Mouse (Mus musculus): ENCODE measurements around the gene Ahnak. TPM values are rescaled to one million over a fixed set of nuclear protein-coding genes. Genes with fewer than 3 reads are reported as not detected.
A peak's percentile ranks its signal among the peaks of the same experiment; 100 is the strongest.

Ahnak gene
- polyA plus RNA-seq, 1 experiment from 2014 or later: 51.0 TPM

- H3K9ac ChIP-seq: peak overlapping the region; percentile 97
- WGBS: 10% methylated on average over 15 of the region's 15 CpGs
- H3K36me3 ChIP-seq: no peaks in the 10 kb centered on the region
- H3K4me3 ChIP-seq: peak overlapping the region; percentile 91
- peaks cover 66% of the 10 kb centered on the region for H3K4me1 ChIP-seq
- no peak for ATAC-seq (ENCODE audit: insufficient number of reproducible peaks, insufficient read depth, low FRiP score, low TSS enrichment, low read depth)
- H3K9me3 ChIP-seq: no peaks in the 10 kb centered on the region
- no peaks in the 10 kb centered on the region for H3K27me3 ChIP-seq
- peak overlapping the region; percentile 79 for H3K4me2 ChIP-seq
- H3K27ac ChIP-seq: peak overlapping the region; percentile 100
These were observed 578 bp upstream of the Ahnak start for GRCm38 (mm10) chr19:8988346-8989065.

DNA sequence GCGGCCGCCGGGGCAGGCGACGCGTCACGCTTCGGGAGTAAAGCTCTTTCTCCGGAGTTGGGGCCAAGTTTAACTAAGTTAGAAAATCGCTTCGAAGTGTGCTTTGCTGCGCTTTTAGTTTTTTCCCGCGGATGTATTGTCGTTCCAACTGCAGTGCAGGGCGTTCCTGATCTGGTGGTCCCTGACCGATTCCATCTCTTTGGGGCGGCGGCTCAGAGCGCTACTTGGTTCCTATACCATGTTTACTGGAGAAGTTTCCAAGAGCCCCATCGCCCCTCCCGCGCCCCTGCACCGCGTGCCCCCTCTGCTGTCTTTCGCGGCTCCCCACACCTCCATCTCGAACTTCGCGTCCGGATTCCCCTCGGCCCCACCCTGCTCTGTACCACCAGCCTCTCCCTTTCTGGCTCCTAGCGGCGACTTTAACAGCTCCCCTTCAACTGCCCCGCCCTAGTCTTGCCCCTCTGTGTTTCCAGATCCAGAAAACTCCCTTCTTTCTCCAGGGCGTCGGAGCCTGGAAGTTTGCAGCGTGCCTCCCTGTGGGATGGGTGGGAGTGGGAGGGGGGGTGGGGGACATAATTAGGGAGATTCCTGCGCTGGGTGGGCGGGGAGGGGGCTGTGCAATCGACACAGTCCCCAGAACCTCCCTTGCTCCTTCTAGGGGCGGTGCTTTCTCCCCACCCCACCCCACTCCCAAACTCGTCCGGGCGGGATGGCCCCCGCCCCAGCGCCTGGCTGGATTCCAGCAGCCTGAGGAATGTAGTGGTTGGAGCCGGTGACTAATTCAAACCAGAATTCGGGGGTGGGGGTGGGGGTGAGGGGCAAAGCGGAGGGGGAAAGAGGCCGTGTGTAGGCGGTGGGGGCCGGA is 715 bp downstream of the Ahnak start:
- H3K4me1 ChIP-seq: peaks cover 66% of the 10 kb centered on the region
- under 1% methylated on average over 53 of the region's 53 CpGs for WGBS

DNA sequence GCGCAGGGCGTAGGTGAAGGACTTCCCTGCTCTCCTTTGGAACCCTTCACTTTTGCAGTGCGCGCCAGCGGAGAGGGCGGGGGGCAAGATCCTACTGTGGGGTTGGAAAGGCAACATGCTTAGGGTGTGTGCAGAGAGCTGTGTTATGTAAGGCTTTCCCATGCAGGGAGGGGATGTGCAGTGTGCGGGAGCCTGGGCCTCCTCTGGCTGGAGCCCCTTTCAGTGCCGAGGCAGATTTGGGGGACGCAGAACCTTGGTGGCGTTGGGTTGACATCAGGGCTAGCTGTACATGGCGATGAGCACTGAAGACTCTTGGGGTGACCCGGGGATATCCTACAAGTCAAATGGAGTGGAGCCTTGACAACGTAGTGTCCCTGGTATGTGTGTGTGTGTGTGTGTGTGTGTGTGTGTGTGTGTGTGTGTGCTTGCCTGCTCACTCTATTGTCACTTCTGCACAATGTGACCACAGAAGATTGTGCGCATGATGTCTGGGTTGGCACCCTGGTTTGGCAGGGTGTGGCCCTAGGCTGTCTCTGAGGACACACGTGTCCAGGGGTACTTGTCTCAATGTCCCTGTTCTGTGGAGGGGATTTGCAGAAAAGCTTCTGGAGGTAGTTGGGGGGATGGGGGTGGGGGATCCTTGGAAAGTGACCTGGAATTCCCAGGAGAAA is 1.5 kb downstream of the Ahnak start:
- H3K27me3 ChIP-seq: no peaks in the 10 kb centered on the region
- no peaks in the 10 kb centered on the region for H3K9me3 ChIP-seq
- H3K27ac ChIP-seq: peak overlapping the region; percentile 100
- H3K36me3 ChIP-seq: no peaks in the 10 kb centered on the region
- peak overlapping the region; percentile 91 for H3K4me3 ChIP-seq
- peak; percentile 68 for ATAC-seq (ENCODE audit: insufficient number of reproducible peaks, insufficient read depth, low FRiP score, low TSS enrichment, low read depth)
- WGBS: 5% methylated on average over 15 of the region's 15 CpGs
- H3K9ac ChIP-seq: peak overlapping the region; percentile 97
- peak overlapping the region; percentile 79 for H3K4me2 ChIP-seq
- H3K4me1 ChIP-seq: peaks cover 67% of the 10 kb centered on the region

More for the DNA sequence above, 715 bp downstream of the Ahnak start:
- H3K27ac ChIP-seq: peak overlapping the region; percentile 100
- peak; percentile 85 for ATAC-seq (ENCODE audit: insufficient number of reproducible peaks, insufficient read depth, low FRiP score, low TSS enrichment, low read depth)
- no peaks in the 10 kb centered on the region for H3K27me3 ChIP-seq
- no peaks in the 10 kb centered on the region for H3K36me3 ChIP-seq
- H3K9me3 ChIP-seq: no peaks in the 10 kb centered on the region
- H3K9ac ChIP-seq: peak overlapping the region; percentile 97
- H3K4me2 ChIP-seq: peak overlapping the region; percentile 79
- H3K4me3 ChIP-seq: peak overlapping the region; percentile 91

DNA sequence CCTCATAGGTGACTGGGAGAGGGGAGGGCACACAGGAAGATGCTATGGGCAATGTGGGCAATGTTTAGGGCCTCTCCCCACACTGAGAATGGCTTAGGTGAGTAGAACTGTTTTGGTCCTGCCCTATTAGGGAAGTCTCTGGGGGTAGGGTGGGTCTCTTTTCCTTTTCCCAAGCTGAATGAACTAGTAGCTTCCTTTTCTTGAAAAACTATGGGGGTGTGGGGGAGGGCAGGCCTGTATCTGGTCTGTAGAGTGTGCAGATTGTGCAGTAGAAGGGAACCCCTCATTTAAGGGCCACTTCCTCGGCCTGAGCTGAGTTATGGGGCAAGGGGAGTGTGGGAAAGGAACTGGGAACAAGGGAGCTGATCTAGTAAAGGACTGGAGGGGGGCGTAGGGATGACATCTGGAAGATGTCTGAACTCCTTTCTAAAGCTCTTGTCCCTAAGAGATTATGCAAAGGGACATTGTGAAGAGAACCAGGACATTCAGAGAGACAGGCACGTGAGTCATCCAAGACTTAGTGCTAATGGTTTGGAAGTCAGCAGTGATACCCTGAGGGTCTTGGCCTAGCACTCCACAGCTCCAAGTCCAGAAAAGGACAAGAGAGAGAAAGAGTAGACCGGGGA is 2.3 kb downstream of the Ahnak start:
- Histone ChIP-seq H3K4me1 (peaks cover 74% of the 10 kb centered on the region), H3K9me3 (no peaks in the 10 kb centered on the region), H3K36me3 (no peaks in the 10 kb centered on the region), H3K27me3 (no peaks in the 10 kb centered on the region), H3K9ac (peak overlapping the region; percentile 97), H3K27ac (peak overlapping the region; percentile 100), H3K4me2 (peak overlapping the region; percentile 79), H3K4me3 (peak overlapping the region; percentile 91)
- ATAC-seq (ENCODE audit: insufficient number of reproducible peaks, insufficient read depth, low FRiP score, low TSS enrichment, low read depth): no peak
- WGBS: 44% methylated on average over 4 of the region's 4 CpGs

GRCm38 (mm10) chr19:8991871-8992735 is 3.0 kb downstream of the Ahnak start:
- Histone ChIP-seq H3K9me3 (no peaks in the 10 kb centered on the region), H3K4me3 (peak overlapping the region; percentile 91), H3K4me1 (peaks cover 82% of the 10 kb centered on the region), H3K9ac (peak overlapping the region; percentile 97), H3K27me3 (no peaks in the 10 kb centered on the region), H3K27ac (peak overlapping the region; percentile 100), H3K4me2 (peak overlapping the region; percentile 79), H3K36me3 (no peaks in the 10 kb centered on the region)
- 70% methylated on average over 13 of the region's 13 CpGs for WGBS
- ATAC-seq (ENCODE audit: insufficient number of reproducible peaks, insufficient read depth, low FRiP score, low TSS enrichment, low read depth): no peak

DNA sequence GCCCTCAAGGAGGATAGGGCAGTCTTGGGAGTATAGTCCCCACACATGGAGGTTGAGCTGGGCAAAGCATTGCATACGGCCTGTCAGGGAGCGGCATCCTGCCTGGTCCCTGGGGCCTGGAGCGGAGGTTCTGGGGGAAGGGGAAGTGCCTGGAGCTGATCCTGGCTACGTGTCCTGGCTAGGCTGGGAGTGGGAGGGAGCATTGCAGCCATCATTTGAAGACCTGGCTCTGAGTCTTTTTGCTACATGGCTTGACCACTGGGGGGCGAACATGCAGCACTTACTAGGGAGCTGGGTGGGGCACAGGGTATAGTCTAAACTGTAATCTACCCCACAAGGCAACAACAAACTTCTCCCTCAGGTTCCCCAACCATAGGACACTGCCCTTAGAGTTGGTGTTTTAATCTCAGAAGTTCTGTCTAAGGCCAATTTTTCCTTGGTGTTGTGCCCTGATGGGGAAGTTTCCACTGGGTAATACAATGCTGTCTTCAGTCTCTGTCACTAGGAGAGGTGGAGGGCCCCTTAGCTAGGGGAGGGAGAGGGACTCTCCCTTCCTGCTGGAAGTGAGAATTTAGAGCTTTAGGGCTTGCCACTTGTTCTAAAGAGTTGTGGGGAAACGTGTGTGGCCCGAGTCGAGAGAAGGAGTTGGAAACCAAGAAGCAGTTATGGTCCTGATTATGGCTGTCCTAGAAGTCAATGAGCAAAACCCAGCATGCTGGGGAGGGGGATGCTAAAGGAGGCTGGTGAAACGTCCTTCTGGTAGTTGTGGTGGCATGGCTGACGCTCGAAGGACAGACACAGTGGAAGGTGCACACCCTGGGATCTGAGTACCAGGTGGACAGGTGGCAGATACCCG is 3.9 kb downstream of the Ahnak start:
- Histone ChIP-seq H3K36me3 (no peaks in the 10 kb centered on the region), H3K9me3 (no peaks in the 10 kb centered on the region), H3K4me3 (peak overlapping the region; percentile 91), H3K9ac (peak overlapping the region; percentile 97), H3K4me1 (peaks cover 82% of the 10 kb centered on the region), H3K27me3 (no peaks in the 10 kb centered on the region), H3K27ac (peak overlapping the region; percentile 100), H3K4me2 (peak overlapping the region; percentile 79)
- ATAC-seq (ENCODE audit: insufficient number of reproducible peaks, insufficient read depth, low FRiP score, low TSS enrichment, low read depth): no peak
- 26% methylated on average over 12 of the region's 12 CpGs for WGBS

DNA sequence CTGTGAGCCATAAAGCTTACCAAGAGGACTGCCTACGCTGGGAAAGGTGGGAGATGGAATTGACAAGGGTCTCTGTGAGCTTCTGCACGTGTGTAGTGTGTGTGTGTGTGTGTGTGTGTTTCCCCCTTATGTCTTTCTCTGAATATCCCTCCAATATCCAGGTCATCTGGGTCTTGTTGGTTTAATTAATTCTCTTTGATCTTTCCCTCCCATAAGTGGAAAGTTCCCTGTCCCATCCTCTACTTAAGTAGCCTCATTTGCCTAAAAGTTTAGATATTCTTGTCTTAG is 4.5 kb downstream of the Ahnak start:
- ATAC-seq (ENCODE audit: insufficient number of reproducible peaks, insufficient read depth, low FRiP score, low TSS enrichment, low read depth): no peak
- Histone ChIP-seq H3K36me3 (no peaks in the 10 kb centered on the region), H3K4me2 (peak overlapping the region; percentile 79), H3K9me3 (no peaks in the 10 kb centered on the region), H3K4me1 (peaks cover 82% of the 10 kb centered on the region), H3K27me3 (no peaks in the 10 kb centered on the region), H3K27ac (peak overlapping the region; percentile 100; the same call in 1 of the 2 replicates), H3K4me3 (peak overlapping the region; percentile 91; the same call in 1 of the 2 replicates), H3K9ac (0 out of 2 replicates have a peak overlapping the region, but pooled peaks have one; percentile 97)
- WGBS: 62% methylated on average over 2 of the region's 2 CpGs

GRCm38 (mm10) chr19:8994813-8995607 is 5.9 kb downstream of the Ahnak start:
- WGBS: 82% methylated on average over 10 of the region's 10 CpGs
- no peak overlapping the region for H3K27ac ChIP-seq
- no peaks in the 10 kb centered on the region for H3K27me3 ChIP-seq
- no peak overlapping the region for H3K4me3 ChIP-seq
- H3K4me2 ChIP-seq: 0 out of 2 replicates have a peak overlapping the region, but pooled peaks have one; percentile 24
- no peak for ATAC-seq (ENCODE audit: insufficient number of reproducible peaks, insufficient read depth, low FRiP score, low TSS enrichment, low read depth)
- H3K4me1 ChIP-seq: peaks cover 85% of the 10 kb centered on the region
- peak overlapping the region; percentile 44 for H3K9ac ChIP-seq
- peaks cover 5% of the 10 kb centered on the region for H3K36me3 ChIP-seq
- no peaks in the 10 kb centered on the region for H3K9me3 ChIP-seq

- H3K27me3 ChIP-seq: no peaks in the 10 kb centered on the region
- no peaks in the 10 kb centered on the region for H3K9me3 ChIP-seq
- no peak overlapping the region for H3K4me3 ChIP-seq
- H3K4me1 ChIP-seq: peaks cover 76% of the 10 kb centered on the region
- WGBS: 81% methylated on average over 6 of the region's 6 CpGs
- peak overlapping the region; percentile 85; the same call in 1 of the 2 replicates for H3K27ac ChIP-seq
- H3K9ac ChIP-seq: no peak overlapping the region
- H3K4me2 ChIP-seq: no peak overlapping the region
- peaks cover 21% of the 10 kb centered on the region for H3K36me3 ChIP-seq
- ATAC-seq (ENCODE audit: insufficient number of reproducible peaks, insufficient read depth, low FRiP score, low TSS enrichment, low read depth): no peak
These were observed 7.5 kb downstream of the Ahnak start for GRCm38 (mm10) chr19:8996601-8997000.
